Mouse (Mus musculus): ENCODE results near the gene Ropn1l.

GRCm38 (mm10) chr15:31442698-31443097 is 10.8 kb downstream of the Ropn1l start:
- TF ChIP-seq GATA1 (IDR thresholded peaks at IDR 0.05; ENCODE audit: borderline replicate concordance, low read length), result no peak
- no peak for TF ChIP-seq FLI1 (IDR thresholded peaks at IDR 0.05; ENCODE audit: low read length)

All from megakaryocyte, embryonic 14.5 days (primary cell).